Mouse (Mus musculus) C2C12 (cell line): ENCODE data around the gene Rab42.

Source experiments
- CEBPB ChIP-seq: IDR thresholded peaks from one replicate; pipeline ENCODE4 v1.6.1; 2011; ENCODE audit warnings: low read depth, mild to moderate bottlenecking, control low read depth, moderate library complexity
- CTCF ChIP-seq: IDR thresholded peaks from one replicate; pipeline ENCODE4 v1.5.1; 2011; ENCODE audit not compliant: control insufficient read depth, insufficient read depth, insufficient read length
- FOSL1 ChIP-seq: IDR thresholded peaks from one replicate; pipeline ENCODE4 v1.8.0; 2011; ENCODE audit warnings: mild to moderate bottlenecking, low read length; ENCODE audit not compliant: poor library complexity, insufficient read depth, severe bottlenecking
- MAX ChIP-seq: IDR thresholded peaks from one replicate; pipeline ENCODE4 v1.6.1; 2011; ENCODE audit warnings: mild to moderate bottlenecking, control low read depth
- MYOD1 ChIP-seq: IDR thresholded peaks from one replicate; pipeline ENCODE4 v1.6.1; 2011; ENCODE audit warnings: low read depth; ENCODE audit not compliant: control insufficient read depth, insufficient read length
- MYOG ChIP-seq: IDR thresholded peaks from one replicate; pipeline ENCODE4 v1.6.1; 2011; ENCODE audit not compliant: control insufficient read depth, insufficient read length; ENCODE audit errors: extremely low read depth
- USF1 ChIP-seq: IDR thresholded peaks from one replicate; pipeline ENCODE4 v1.6.1; 2011; ENCODE audit warnings: low read depth, mild to moderate bottlenecking, control low read depth, moderate library complexity

DNA sequence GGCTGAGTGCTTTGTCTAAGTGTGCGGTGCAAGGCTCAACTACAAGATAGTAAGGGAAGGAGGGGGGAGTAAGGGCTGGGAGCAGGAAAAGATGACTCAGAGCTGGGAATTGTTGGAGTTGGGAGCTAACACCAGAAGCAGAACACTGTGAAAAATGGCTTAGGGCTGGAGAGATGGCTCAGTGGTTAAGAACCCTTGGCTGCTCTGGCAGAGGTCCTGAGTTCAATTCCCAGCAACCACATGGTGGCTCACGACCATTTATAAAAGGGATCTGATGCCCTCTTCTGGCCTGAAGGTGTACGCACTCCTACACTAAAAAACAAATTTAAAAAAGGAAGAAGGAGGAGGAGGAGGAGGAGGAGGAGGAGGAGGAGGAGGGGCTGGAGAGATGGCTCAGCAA is 43.5 kb upstream of the Rab42 start:
- no peak for TF ChIP-seq CTCF
- no peak for TF ChIP-seq MYOG
- TF ChIP-seq USF1, result no peak
- TF ChIP-seq MAX, result no peak
- no peak for TF ChIP-seq CEBPB
- no peak for TF ChIP-seq MYOD1
- no peak for TF ChIP-seq FOSL1
